Mouse (Mus musculus): ENCODE data around the gene Setd2.

DNA sequence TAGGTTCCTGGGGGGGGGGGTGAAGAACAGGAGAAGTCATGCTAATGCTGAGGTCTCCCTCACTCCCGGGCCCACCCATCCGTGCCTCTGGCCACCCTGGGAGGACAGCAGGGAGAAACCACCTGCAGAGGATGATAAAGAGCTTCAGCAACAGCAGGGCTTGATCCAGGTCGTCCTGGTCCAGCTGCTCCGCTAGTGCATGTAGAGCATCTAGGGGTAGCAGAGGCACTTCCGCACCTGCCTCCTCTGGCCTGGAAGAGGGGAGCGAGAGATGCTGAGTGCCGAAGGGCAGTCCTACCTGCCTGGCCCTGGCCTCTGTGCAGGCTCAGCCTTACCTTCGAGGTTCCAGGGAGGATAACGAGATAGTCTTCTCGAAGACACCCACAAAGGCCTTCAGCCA is 111.9 kb downstream of the Setd2 start:
- TF ChIP-seq CTCF (IDR thresholded peaks at IDR 0.05; ENCODE audit: borderline replicate concordance, extremely low read depth, insufficient read depth, insufficient read length) (no peak), POLR2A (IDR thresholded peaks at IDR 0.05; ENCODE audit: borderline replicate concordance, extremely low read depth, insufficient read depth, insufficient read length, poor library complexity, severe bottlenecking) (no peak)

Measured in brain, embryonic 14.5 days (tissue).